Mouse (Mus musculus): ENCODE measurements at regions not wholly inside any gene's neighbourhood (a gene's known extent, or its start where the extent isn't known, plus 50 kb on each side); places are given as distances from the start of the nearest gene placed in this dataset.

DNA sequence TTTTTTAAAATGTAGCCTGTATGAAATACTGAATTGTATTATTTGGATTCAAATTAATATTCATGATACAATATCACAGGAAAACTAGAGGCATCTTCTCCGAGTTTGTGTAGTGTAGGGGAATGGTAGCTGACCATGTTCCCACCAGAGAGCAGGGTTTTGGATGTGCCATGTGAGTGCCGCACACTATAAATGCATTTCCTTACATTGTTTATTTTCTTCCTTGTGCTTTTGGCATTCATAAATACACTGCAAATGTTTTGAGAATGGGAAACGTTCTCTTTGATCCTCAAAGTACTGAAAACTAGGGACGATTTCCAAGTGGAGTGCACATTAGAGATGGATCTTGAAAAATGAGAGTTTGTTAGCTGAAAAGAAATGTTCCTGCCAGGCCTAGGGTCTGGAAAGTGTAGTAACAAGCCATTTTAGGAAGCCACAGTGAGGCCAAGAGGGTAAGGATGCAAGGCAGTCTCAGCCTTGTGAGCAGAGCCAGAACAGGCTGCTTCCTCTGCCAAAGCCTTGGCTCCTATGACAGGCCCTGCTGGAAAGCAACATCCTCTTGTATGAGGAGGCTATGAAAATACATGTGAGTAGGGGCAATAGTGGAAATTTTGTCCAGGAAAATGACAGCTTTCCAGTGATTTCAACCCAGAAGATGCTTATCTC, 331.8 kb downstream of the Inhba start:
- no peak for TF ChIP-seq CTCF (IDR thresholded peaks at IDR 0.05; ENCODE audit: extremely low read depth, insufficient read depth, low read length)
- TF ChIP-seq POLR2A (IDR thresholded peaks at IDR 0.05; ENCODE audit: extremely low read depth, insufficient read depth, low read length), result no peak
- H3K27ac ChIP-seq (ENCODE audit: insufficient read depth, low read length), result no peak overlapping the region
- H3K4me1 ChIP-seq (ENCODE audit: control insufficient read depth, insufficient read depth, low read length), result no peaks in the 10 kb centered on the region
- H3K4me3 ChIP-seq (ENCODE audit: insufficient read depth, low read length), result no peak overlapping the region

DNA sequence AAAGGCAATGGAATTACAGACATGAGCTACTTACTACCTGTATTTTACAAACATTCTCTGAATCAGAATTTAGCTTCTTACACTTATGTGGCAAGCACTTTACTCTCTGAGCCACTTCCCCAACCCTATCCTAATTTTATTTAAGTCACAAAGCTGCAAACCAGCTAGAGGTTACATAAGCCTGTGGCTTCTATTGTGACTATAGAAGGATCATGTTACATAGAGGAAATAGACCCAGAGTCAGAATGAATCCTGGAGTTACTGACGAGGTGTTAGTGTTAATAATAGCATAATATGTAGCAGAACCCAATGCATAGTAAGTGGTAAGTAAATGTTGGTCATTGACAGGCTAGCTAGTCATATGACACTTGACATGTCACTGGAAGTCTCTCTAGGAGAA, 337.7 kb downstream of the Inhba start:
- Histone ChIP-seq H3K27ac (ENCODE audit: insufficient read depth, low read length) (no peak overlapping the region), H3K4me3 (ENCODE audit: insufficient read depth, low read length) (no peak overlapping the region), H3K4me1 (ENCODE audit: control insufficient read depth, insufficient read depth, low read length) (no peaks in the 10 kb centered on the region; the same call in 1 of the 2 replicates)
- TF ChIP-seq CTCF (IDR thresholded peaks at IDR 0.05; ENCODE audit: extremely low read depth, insufficient read depth, low read length) (no peak), POLR2A (IDR thresholded peaks at IDR 0.05; ENCODE audit: extremely low read depth, insufficient read depth, low read length) (no peak)

DNA sequence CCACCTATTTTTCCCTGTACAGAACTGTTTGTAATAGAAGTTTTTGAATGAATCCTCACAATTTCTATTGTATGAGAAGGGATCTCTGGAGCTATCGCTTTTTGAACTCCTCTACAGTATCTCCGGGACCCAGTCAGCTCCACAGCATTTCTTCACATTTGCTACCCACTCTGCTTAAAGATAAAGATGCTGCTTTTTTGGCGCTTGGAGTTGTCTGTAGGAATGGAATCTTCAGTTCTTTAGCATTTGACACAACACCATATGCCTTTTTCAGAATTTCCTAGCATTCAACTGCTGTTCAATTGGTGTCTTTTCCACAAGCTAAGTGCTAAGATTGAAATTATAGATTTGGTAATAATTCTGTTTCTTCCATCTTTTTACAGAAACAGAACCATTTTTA, 338.4 kb downstream of the Inhba start:
- Histone ChIP-seq H3K27ac (ENCODE audit: insufficient read depth, low read length) (no peak overlapping the region), H3K4me1 (ENCODE audit: control insufficient read depth, insufficient read depth, low read length) (no peaks in the 10 kb centered on the region; the same call in 1 of the 2 replicates), H3K4me3 (ENCODE audit: insufficient read depth, low read length) (no peak overlapping the region)
- TF ChIP-seq POLR2A (IDR thresholded peaks at IDR 0.05; ENCODE audit: extremely low read depth, insufficient read depth, low read length) (no peak), CTCF (IDR thresholded peaks at IDR 0.05; ENCODE audit: extremely low read depth, insufficient read depth, low read length) (no peak)

DNA sequence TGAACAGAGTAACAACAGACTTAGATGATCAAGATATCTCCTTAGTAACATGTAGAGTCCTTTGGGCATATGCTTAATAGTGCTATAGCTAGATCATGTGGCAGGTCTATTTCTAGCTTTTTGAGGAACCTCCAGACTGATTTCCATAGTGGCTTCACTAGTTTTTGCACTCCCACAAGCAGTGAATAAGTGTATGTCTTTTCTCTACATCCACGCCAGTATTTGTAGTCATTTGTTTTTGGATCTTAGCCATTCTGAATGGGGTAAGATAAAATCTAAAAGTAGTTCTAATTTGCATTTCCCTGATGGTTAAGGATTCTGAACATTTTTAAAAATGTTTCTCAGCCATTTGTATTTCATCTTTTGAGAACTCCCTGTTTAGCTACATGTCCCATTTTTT, 343.7 kb downstream of the Inhba start:
- Histone ChIP-seq H3K4me3 (ENCODE audit: insufficient read depth, low read length) (no peak overlapping the region), H3K27ac (ENCODE audit: insufficient read depth, low read length) (no peak overlapping the region)
- TF ChIP-seq CTCF (IDR thresholded peaks at IDR 0.05; ENCODE audit: extremely low read depth, insufficient read depth, low read length) (no peak), POLR2A (IDR thresholded peaks at IDR 0.05; ENCODE audit: extremely low read depth, insufficient read depth, low read length) (no peak)

DNA sequence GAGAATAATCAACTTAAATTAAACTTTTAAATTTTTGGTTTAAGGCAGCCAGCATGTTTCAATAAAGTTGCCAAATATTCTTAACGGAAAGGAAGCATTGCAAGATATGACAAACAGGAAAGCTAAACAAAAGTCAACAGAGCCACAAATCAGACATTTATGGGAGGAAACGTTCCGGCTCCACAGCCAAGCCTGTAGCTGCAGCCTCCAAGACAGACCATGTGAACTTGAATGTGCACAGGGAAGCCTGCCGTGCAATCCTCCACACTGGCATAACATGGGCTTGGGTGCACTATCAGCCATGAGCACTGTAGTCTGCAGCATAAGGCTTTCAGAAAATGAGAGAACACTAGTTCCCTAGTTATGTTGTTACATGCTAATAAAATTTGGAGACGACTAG, 367.8 kb downstream of the Inhba start:
- Histone ChIP-seq H3K4me1 (ENCODE audit: control insufficient read depth, insufficient read depth, low read length) (no peaks in the 10 kb centered on the region; the same call in 1 of the 2 replicates), H3K4me3 (ENCODE audit: insufficient read depth, low read length) (no peak overlapping the region), H3K27ac (ENCODE audit: insufficient read depth, low read length) (no peak overlapping the region)
- TF ChIP-seq POLR2A (IDR thresholded peaks at IDR 0.05; ENCODE audit: extremely low read depth, insufficient read depth, low read length) (no peak), CTCF (IDR thresholded peaks at IDR 0.05; ENCODE audit: extremely low read depth, insufficient read depth, low read length) (no peak)

More for the DNA sequence above, 343.7 kb downstream of the Inhba start:
- no peaks in the 10 kb centered on the region for H3K4me1 ChIP-seq (ENCODE audit: control insufficient read depth, insufficient read depth, low read length)

DNA sequence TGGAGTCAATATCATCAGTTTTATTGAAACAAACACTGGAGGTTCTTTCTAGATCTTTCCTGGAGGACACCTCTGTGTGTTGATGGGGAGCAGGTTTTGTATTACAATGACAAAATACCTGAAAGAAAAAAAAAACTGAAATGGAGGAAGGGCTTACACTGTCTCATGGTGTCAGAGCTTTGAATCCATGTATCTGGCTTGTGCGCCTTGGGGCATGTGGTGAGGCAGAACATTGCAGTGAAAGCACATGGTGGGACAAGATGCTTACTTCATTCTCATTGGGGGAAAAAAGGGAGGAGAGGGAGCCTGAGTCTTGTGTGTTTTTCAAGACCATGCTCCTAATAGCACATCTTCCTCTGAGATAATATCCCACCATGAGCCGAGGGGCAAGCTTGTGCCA, 368.3 kb downstream of the Inhba start:
- Histone ChIP-seq H3K4me3 (ENCODE audit: insufficient read depth, low read length) (no peak overlapping the region), H3K4me1 (ENCODE audit: control insufficient read depth, insufficient read depth, low read length) (no peaks in the 10 kb centered on the region; the same call in 1 of the 2 replicates), H3K27ac (ENCODE audit: insufficient read depth, low read length) (no peak overlapping the region)
- TF ChIP-seq CTCF (IDR thresholded peaks at IDR 0.05; ENCODE audit: extremely low read depth, insufficient read depth, low read length) (no peak), POLR2A (IDR thresholded peaks at IDR 0.05; ENCODE audit: extremely low read depth, insufficient read depth, low read length) (no peak)

DNA sequence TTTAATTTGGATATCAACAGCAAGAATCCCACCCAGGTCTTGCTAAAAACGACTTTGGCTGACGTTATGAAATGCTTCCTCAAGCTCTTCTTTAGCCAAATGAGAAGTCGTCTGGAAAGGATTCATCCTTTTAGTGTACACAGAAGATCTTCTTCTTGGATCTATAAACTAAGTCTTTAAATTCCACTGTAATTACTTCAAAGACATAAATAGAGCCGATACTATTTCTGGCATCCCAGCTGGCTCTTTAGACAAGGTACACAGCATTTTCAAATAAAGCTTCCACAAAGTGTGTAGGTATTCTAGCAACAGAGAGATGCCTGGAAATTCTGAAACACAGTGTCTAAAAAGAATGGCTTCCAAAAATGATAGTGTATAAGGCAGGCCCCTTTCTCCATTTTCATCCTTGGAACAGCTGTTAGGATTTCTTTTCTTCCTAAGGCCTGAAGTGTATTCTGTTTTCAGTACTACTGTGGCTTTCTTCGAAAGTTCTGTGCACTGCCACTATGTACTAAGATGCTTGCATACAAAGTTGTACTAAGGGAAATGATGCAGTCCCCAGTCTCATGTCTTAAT, 371.4 kb downstream of the Inhba start:
- H3K4me3 ChIP-seq (ENCODE audit: insufficient read depth, low read length), result no peak overlapping the region
- TF ChIP-seq CTCF (IDR thresholded peaks at IDR 0.05; ENCODE audit: extremely low read depth, insufficient read depth, low read length) (no peak), POLR2A (IDR thresholded peaks at IDR 0.05; ENCODE audit: extremely low read depth, insufficient read depth, low read length) (no peak)
- no peak overlapping the region for H3K27ac ChIP-seq (ENCODE audit: insufficient read depth, low read length)
- H3K4me1 ChIP-seq (ENCODE audit: control insufficient read depth, insufficient read depth, low read length), result no peaks in the 10 kb centered on the region; the same call in 1 of the 2 replicates

DNA sequence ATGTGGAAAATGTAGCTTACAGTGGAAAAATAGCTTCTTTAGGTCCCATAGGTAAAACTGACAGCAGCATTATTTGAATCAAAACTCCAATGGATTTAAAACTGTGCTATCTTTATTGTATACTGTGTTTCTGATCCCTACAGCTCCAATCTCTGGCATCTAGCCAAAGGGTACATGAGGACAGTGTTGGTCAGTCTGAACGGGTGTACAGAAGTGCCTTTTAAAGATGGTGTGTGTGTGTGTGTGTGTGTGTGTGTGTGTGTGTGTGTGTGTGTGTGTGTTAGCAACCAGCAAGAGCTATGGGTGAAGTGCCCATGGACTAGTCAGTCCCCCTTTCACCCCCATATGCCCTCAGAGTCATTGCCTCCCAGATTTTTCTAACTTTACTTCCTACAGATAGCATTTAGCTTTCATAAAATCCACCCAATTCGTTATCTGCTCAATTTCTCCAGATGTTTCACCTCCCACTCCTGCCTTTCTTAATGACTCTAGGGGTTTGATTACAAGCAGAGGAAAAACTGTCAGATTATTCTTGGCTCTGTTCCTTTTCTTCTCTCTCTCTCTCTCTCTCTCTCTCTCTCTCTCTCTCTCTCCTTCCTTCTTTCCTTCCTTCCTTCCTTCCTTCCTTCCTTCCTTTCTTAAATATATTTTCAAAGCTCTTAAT, 404.8 kb downstream of the Inhba start:
- no peak for TF ChIP-seq POLR2A (IDR thresholded peaks at IDR 0.05; ENCODE audit: extremely low read depth, insufficient read depth, low read length)
- no peak for TF ChIP-seq CTCF (IDR thresholded peaks at IDR 0.05; ENCODE audit: extremely low read depth, insufficient read depth, low read length)
- no peaks in the 10 kb centered on the region for H3K4me1 ChIP-seq (ENCODE audit: control insufficient read depth, insufficient read depth, low read length)
- no peak overlapping the region for H3K4me3 ChIP-seq (ENCODE audit: insufficient read depth, low read length)
- no peak overlapping the region for H3K27ac ChIP-seq (ENCODE audit: insufficient read depth, low read length)

DNA sequence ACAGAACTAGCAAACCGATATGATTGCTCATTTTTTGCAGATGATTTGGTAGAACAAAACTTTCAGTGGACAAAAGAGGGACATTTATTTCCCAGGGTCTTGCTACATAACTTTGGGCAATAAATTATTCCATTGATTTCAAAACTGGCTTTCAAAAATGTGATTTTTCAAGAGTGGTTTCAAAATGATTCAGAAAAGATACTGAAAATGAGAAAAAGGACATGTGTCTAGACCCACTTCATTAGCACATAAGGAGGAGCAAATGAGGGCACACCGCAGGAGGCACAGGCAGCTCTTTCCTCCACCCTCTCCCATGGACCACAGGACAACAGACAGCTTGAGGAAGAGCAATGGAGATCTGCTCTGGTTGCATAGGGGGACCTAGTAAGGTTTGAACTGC, 412.5 kb downstream of the Inhba start:
- Histone ChIP-seq H3K4me1 (ENCODE audit: control insufficient read depth, insufficient read depth, low read length) (no peaks in the 10 kb centered on the region), H3K27ac (ENCODE audit: insufficient read depth, low read length) (no peak overlapping the region), H3K4me3 (ENCODE audit: insufficient read depth, low read length) (no peak overlapping the region)
- no peak for TF ChIP-seq CTCF (IDR thresholded peaks at IDR 0.05; ENCODE audit: extremely low read depth, insufficient read depth, low read length)
- no peak for TF ChIP-seq POLR2A (IDR thresholded peaks at IDR 0.05; ENCODE audit: extremely low read depth, insufficient read depth, low read length)

DNA sequence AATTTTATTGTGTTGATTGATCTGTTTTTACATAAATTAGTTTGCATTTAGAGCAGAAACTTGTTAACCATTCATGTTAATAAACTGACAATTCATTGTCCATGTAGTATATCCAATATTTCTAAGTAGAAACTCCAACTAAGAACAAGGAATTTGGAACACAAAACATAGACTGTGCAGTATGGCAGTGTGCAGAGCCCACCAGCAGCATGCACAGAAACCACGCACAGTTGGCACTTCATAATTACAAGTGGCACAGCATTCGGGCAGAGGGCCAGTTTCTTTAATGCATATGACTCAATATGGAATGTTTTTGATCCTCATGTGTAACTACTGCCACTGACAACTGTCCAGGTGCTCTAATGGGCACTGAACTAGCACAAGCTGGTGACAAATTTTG, 423.8 kb downstream of the Inhba start:
- no peak for TF ChIP-seq POLR2A (IDR thresholded peaks at IDR 0.05; ENCODE audit: extremely low read depth, insufficient read depth, low read length)
- no peak for TF ChIP-seq CTCF (IDR thresholded peaks at IDR 0.05; ENCODE audit: extremely low read depth, insufficient read depth, low read length)
- no peak overlapping the region for H3K27ac ChIP-seq (ENCODE audit: insufficient read depth, low read length)
- no peaks in the 10 kb centered on the region for H3K4me1 ChIP-seq (ENCODE audit: control insufficient read depth, insufficient read depth, low read length)
- no peak overlapping the region for H3K4me3 ChIP-seq (ENCODE audit: insufficient read depth, low read length)
